Mouse (Mus musculus): Measurements from ENCODE around the gene Slc6a15. TPM values are rescaled to one million over a fixed set of nuclear protein-coding genes. Genes with fewer than 3 reads are reported as not detected.

Gene Slc6a15
- polyA plus RNA-seq (2015; fragmentation: Nextera tagmentation; extraction: Ambion mirVana) = 15.6 and 18.7 TPM in 2 replicates

GRCm38 (mm10) chr10:103367371-103368295, at the start of gene Slc6a15:
Slc6a15 (plus strand) TSS chr10:103367783.

Other genes with a start within 250 kb of the Slc6a15 start
- 0.38 and 1.7 TPM in 2 replicates for gene Lrriq1, start 131.5 kb upstream of the Slc6a15 start, polyA plus RNA-seq (2015; fragmentation: Nextera tagmentation; extraction: Ambion mirVana)